Mouse (Mus musculus) frontal cortex, postnatal 25 days (tissue): Measurements from ENCODE around the gene Vars.
A peak's percentile ranks its signal among the peaks of the same experiment; 100 is the strongest.
"Not testable (repeated sequence)": the region's sequence is repeated elsewhere in the genome, so short reads cannot be mapped to it uniquely, and the experiment has no call there.

Experiments used
- DNase-seq, 2 experiments: peaks; one replicate each; pipeline ENCODE4 v3.0.0; 2022; ENCODE audit warnings: low spot score in 2 of 2

The Vars gene

DNA sequence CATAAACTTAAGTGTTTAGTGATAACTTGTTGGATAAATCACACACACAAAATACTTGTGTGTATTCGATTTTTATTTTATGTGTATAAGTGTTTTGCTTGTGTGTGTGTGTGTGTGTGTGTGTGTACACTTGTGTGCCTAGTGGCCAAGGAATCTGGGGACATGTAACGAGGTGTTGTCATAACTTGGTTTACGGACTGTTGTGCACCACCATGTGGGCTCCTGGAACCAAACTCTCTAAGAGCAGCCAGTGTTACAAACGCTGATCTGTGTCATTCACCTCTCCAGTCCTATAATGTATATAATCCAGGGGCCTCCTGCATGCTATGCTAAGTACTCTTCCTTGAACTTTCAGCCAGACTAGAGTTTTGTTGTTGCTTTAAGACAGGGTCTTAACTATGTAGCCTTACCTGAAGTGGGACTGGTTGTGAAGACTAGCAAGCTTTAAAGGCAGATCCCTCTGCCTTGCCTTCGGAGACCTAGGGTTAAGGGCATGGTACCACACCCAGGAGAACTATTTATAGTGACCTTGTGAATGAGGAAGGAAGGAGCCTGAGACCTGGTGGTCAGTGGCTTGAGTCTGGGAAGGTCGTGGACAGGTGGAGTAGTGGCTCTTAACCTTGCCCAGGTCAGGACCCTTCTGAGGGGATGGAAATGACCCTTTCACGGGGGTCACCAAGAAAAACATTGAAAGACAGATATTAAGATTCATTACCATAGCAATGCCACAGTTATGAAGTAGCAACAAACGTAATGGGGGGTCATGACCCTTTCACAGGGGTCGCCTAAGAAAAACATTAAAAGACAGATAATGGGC, 2.4 kb downstream of the Vars start:
- DNase-seq = no peak

- DNase-seq = no peak
Observed at GRCm38 (mm10) chr17:35004075-35004717, 3.4 kb downstream of the Vars start.

GRCm38 (mm10) chr17:35005158-35005557, 4.4 kb downstream of the Vars start:
- DNase-seq = no peak

DNA sequence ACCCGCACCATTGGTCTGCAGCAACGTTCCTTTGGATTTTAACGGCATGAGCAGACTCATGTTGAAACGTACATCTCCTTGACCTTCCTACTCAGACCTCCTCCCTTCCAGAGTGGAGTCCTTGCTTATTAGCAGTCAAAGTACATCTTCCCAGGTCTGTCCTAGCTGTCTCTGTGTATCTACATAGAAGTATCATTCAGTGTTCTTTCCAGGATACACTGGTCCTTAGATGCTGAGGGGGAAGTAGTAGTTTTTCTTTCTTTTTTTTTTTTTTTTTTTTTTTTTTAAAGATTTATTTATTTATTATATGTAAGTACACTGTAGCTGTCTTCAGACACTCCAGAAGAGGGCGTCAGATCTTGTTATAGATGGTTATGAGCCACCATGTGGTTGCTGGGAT, 5.1 kb downstream of the Vars start:
- DNase-seq = not testable (repeated sequence)

GRCm38 (mm10) chr17:35007387-35007991, 6.7 kb downstream of the Vars start:
- no peak for DNase-seq

- DNase-seq = no peak
Observed at GRCm38 (mm10) chr17:35009586-35009985, 8.8 kb downstream of the Vars start.

DNA sequence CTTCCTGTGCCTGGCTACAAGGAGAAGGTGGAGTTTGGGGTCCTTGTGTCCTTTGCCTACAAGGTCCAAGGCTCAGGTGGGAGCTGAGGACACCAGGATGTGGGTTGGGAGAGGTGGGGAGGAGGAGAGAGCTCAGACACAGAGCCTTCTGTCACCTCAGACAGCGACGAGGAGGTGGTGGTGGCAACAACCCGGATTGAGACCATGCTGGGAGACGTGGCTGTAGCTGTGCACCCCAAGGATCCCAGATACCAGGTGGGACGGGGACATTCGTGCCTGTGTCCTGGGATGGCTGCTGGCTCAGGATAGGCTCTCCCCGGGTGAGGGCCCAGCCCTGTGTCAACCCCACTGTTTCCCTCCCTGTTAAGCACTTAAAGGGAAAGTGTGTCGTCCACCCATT, 10.7 kb downstream of the Vars start:
- no peak for DNase-seq

DNA sequence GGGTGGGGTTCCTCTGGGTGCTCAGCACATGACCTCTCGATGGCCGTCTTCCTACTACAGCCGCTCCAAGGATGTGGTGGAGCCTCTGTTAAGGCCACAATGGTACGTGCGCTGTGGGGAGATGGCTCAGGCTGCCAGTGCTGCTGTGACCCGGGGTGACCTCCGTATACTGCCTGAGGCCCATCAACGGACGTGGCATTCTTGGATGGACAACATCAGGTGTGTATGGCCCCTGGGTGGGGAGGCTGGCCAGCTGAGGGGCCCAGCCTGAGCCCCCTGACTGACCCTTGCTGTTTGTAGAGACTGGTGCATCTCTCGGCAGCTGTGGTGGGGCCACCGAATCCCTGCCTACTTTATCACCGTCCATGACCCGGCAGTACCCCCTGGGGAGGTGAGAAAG, 11.6 kb downstream of the Vars start:
- no peak for DNase-seq

- no peak for DNase-seq
Observed at GRCm38 (mm10) chr17:35013221-35013620, 12.4 kb downstream of the Vars start.

GRCm38 (mm10) chr17:35015296-35015695, 14.5 kb downstream of the Vars start:
- DNase-seq = no peak

DNA sequence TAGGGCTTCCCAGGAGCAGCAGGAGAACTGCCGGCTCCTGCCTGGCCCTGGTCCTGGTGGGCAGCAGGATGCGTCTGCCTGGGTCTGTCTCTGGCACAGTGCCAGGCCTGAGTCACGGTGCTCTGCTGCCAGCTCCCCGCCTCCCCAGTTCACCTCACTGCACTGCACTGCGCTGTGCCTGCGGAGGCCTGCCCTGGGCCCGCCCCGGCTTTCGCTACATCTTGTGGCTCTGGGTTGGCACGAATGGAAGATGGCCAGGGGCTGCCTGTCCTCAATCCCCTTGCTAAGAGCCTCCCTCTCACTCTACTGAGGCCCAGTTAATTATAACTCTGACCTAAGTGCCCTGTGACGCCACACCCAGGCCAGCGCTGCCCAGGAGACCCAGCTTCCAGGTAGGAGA, 15.6 kb downstream of the Vars start, which contains the start of gene Vwa7:
Gene Vwa7 (plus strand): TSS at position 204 of the 400 bp plus-strand sequence.
- no peak for DNase-seq

GRCm38 (mm10) chr17:35016791-35017705, 16.3 kb downstream of the Vars start:
- no peak for DNase-seq

- DNase-seq = no peak
Observed at GRCm38 (mm10) chr17:35017706-35018030, 16.9 kb downstream of the Vars start.

GRCm38 (mm10) chr17:35018171-35018570, 17.4 kb downstream of the Vars start:
- DNase-seq = no peak

DNA sequence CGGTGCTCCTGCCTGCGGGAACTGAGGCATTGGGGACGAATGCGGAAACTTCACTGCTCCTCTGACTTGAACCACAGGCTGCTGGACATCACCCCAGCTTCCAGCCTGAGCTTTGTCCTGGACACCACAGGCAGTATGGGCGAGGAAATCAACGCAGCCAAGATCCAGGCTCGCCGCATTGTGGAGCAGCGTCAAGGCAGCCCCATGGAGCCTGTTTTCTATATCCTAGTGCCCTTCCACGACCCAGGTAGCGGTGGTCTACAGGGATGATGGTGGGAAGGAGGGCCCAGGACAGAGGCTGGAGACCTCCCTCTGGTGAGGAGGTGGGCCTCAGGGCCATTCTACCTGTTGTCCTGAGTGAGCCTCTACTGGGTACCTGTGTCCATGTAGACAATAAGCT, 19.1 kb downstream of the Vars start:
- DNase-seq = no peak

GRCm38 (mm10) chr17:35020551-35020950, 19.8 kb downstream of the Vars start:
- no peak for DNase-seq

DNA sequence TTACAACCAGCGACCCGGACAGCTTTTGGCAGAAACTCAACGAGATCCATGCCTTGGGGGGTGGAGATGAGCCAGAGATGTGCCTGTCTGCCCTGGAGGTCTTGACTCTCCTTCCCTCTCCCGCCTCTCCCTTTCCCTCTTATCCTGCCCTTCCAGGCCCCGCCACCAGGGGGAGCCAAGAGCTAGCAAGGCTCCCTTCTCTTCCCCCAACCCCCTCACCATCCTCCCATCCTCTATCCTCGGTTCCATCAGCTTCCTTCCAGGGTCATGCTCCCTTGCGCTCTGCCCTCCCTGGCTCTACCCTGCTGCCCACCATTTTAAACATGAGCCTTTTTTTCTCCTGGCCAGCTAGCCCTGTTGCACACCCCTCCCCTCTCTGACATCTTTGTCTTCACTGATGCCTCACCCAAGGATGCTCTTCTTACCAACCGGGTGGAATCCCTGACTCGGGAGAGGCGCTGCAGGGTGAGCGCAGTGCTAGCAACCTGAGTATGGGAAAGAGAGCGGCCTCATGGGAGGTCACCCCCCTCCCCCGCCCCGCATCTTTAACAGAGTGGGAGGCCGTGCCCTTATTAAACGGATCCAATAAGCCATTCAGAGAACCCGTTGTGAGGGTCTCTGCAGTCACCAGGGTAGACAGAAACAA, 20.5 kb downstream of the Vars start:
- peak; percentile 83 to 92 for DNase-seq

- DNase-seq = no peak
Observed at GRCm38 (mm10) chr17:35021842-35022477, 21.2 kb downstream of the Vars start.

DNA sequence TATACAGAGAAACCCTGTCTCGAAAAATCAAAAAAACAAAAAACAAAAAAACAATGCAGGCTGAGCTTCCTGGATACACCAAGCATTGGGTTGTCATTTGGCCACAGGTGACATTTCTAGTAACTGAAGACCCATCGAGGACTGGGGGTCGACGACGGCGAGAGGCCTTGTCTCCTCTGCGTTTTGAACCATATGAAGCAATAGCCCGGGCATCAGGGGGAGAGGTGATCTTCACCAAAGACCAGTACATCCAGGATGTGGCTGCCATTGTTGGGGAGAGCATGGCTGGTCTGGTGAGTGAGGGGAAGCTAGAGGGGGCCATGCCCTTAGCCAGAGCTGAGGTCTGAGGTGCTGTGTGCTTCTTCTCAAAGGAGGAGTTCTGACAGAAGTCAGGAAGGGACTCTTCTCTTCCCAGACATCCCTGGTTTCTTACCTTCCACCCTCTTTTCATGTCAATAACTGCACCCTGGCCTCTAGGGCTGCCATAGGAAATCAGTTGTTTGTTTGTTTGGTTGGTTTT, 21.8 kb downstream of the Vars start:
- DNase-seq = no peak

GRCm38 (mm10) chr17:35023221-35023620, 22.4 kb downstream of the Vars start:
- no peak for DNase-seq

GRCm38 (mm10) chr17:35023756-35024155, 23.0 kb downstream of the Vars start:
- no peak for DNase-seq
